Mouse (Mus musculus) MEL (cell line): ENCODE measurements around the gene Cd38. TPM values are rescaled to one million over a fixed set of nuclear protein-coding genes. Genes with fewer than 3 reads are reported as not detected.

Experiments used
- DNase-seq: peaks from one replicate; pipeline ENCODE4 v3.0.0; 2011; ENCODE audit warnings: low read depth, low spot score
- H3K27ac ChIP-seq: 2 replicates; pipeline ENCODE4 v1.5.1; 2012; ENCODE audit warnings: low read depth, mild to moderate bottlenecking, control low read depth, low read length, moderate library complexity; ENCODE audit not compliant: control insufficient read depth
- H3K27me3 ChIP-seq, 2 experiments: fragments of 150-350 bp in 1 of 2; sonication (generic) in 1 of 2; 2 replicates each; pipeline ENCODE4 v1.6.1; 2012; ENCODE audit warnings: low read length in 2 of 2, mild to moderate bottlenecking in 2 of 2, improper control_type of control experiment in 1 of 2, moderate library complexity in 1 of 2; ENCODE audit not compliant: insufficient read depth in 2 of 2, control insufficient read depth in 1 of 2
- H3K36me3 ChIP-seq, 2 experiments: 2 replicates each; pipeline ENCODE4 v1.6.1; 2012 to 2014; ENCODE audit warnings: low read length in 2 of 2, improper control_type of control experiment in 1 of 2, inconsistent platforms in 1 of 2, mild to moderate bottlenecking in 1 of 2; ENCODE audit not compliant: insufficient read depth in 2 of 2, control insufficient read depth in 1 of 2
- H3K4me1 ChIP-seq, 2 experiments: fragments of 150-350 bp in 1 of 2; sonication (generic) in 1 of 2; 2 replicates each; pipeline ENCODE4 v1.6.1; 2012; ENCODE audit warnings: low read length in 2 of 2, improper control_type of control experiment in 1 of 2, mild to moderate bottlenecking in 1 of 2; ENCODE audit not compliant: insufficient read depth in 2 of 2, control insufficient read depth in 1 of 2
- H3K4me3 ChIP-seq, 2 experiments: fragments of 150-350 bp in 1 of 2; sonication (generic) in 1 of 2; 2 replicates each; pipeline ENCODE4 v1.5.1; 2012; ENCODE audit warnings: low read depth in 2 of 2, low read length in 2 of 2, mild to moderate bottlenecking in 2 of 2, moderate library complexity in 2 of 2, control low read depth in 1 of 2, improper control_type of control experiment in 1 of 2; ENCODE audit not compliant: control insufficient read depth in 1 of 2, insufficient read depth in 1 of 2
- H3K79me2 ChIP-seq: 2 replicates; pipeline ENCODE4 v1.6.1; 2012; ENCODE audit warnings: mild to moderate bottlenecking, low read length, moderate library complexity; ENCODE audit not compliant: control insufficient read depth, poor library complexity, insufficient read depth
- H3K9ac ChIP-seq: 2 replicates; pipeline ENCODE4 v1.6.1; 2012; ENCODE audit warnings: low read depth, mild to moderate bottlenecking, control low read depth, low read length, moderate library complexity; ENCODE audit not compliant: control insufficient read depth, poor library complexity, severe bottlenecking
- H3K9me3 ChIP-seq: fragments of 150-350 bp; sonication (generic); replicated peaks from 2 replicates; pipeline ENCODE4 v1.6.1; 2012; ENCODE audit warnings: mild to moderate bottlenecking, low read length, improper control_type of control experiment, moderate library complexity; ENCODE audit not compliant: insufficient read depth
- CTCF ChIP-seq, 3 experiments: IDR thresholded peaks in 2 of 3; conservative IDR thresholded peaks in 1 of 3; 2 replicates each; pipeline ENCODE4 v1.5.1; 2011 to 2012; ENCODE audit warnings: low read length in 3 of 3, low read depth in 2 of 3, mild to moderate bottlenecking in 2 of 3, improper control_type of control experiment in 1 of 3, inconsistent platforms in 1 of 3, mixed read lengths in 1 of 3, moderate library complexity in 1 of 3; ENCODE audit not compliant: control insufficient read depth in 1 of 3, insufficient read depth in 1 of 3, poor library complexity in 1 of 3, severe bottlenecking in 1 of 3
- E2F4 ChIP-seq: IDR thresholded peaks from 2 replicates; pipeline ENCODE4 v1.6.1; 2011; ENCODE audit warnings: low read depth, low read length, improper control_type of control experiment, borderline replicate concordance
- KAT2A ChIP-seq: conservative IDR thresholded peaks from 2 replicates; pipeline ENCODE4 v1.6.1; 2012; ENCODE audit warnings: low read depth, low read length, improper control_type of control experiment, inconsistent platforms
- MAX ChIP-seq: IDR thresholded peaks from 2 replicates; pipeline ENCODE4 v1.6.1; 2011; ENCODE audit warnings: low read length, improper control_type of control experiment
- MEF2A ChIP-seq: IDR thresholded peaks from 2 replicates; pipeline ENCODE4 v1.6.1; 2014; ENCODE audit warnings: low read depth, mild to moderate bottlenecking, inconsistent platforms, low read length, improper control_type of control experiment; ENCODE audit not compliant: poor library complexity, insufficient replicate concordance, severe bottlenecking; ENCODE audit errors: extremely low read depth
- MYC ChIP-seq: IDR thresholded peaks from 2 replicates; pipeline ENCODE4 v1.6.1; 2011; ENCODE audit warnings: low read depth, mild to moderate bottlenecking, low read length, improper control_type of control experiment, moderate library complexity
- NELFE ChIP-seq: IDR thresholded peaks from 2 replicates; pipeline ENCODE4 v1.6.1; 2011; ENCODE audit warnings: low read depth, low read length, improper control_type of control experiment
- POLR2A ChIP-seq, 2 experiments: IDR thresholded peaks; 2 replicates each; pipeline ENCODE4 v1.6.1; 2011 to 2012; ENCODE audit warnings: low read length in 2 of 2, mild to moderate bottlenecking in 2 of 2, control low read depth in 1 of 2, improper control_type of control experiment in 1 of 2, low read depth in 1 of 2, moderate library complexity in 1 of 2; ENCODE audit not compliant: control insufficient read depth in 1 of 2, insufficient read depth in 1 of 2, poor library complexity in 1 of 2
- POLR2AphosphoS5 ChIP-seq: IDR thresholded peaks from 2 replicates; pipeline ENCODE4 v1.6.1; 2012; ENCODE audit warnings: low read depth, borderline replicate concordance, mild to moderate bottlenecking, inconsistent platforms, low read length, moderate library complexity, mixed read lengths
- SIN3A ChIP-seq: IDR thresholded peaks from 2 replicates; pipeline ENCODE4 v1.6.1; 2012; ENCODE audit warnings: low read length, improper control_type of control experiment, inconsistent platforms
- SMC3 ChIP-seq: IDR thresholded peaks from 2 replicates; pipeline ENCODE4 v1.6.1; 2011; ENCODE audit warnings: low read depth, low read length, improper control_type of control experiment
- TBP ChIP-seq: IDR thresholded peaks from 2 replicates; pipeline ENCODE4 v1.8.0; 2011; ENCODE audit warnings: low read depth, low read length, improper control_type of control experiment
- USF2 ChIP-seq, 2 experiments: IDR thresholded peaks; 2 replicates each; pipeline ENCODE4 v1.6.1; 2011 to 2012; ENCODE audit warnings: improper control_type of control experiment in 2 of 2, low read length in 2 of 2, borderline replicate concordance in 1 of 2, inconsistent platforms in 1 of 2, low read depth in 1 of 2, mild to moderate bottlenecking in 1 of 2; ENCODE audit not compliant: insufficient read depth in 1 of 2
- ZC3H11A ChIP-seq: IDR thresholded peaks from 2 replicates; pipeline ENCODE4 v1.6.1; 2012; ENCODE audit warnings: low read depth, mild to moderate bottlenecking, inconsistent platforms, low read length, improper control_type of control experiment
- ZKSCAN1 ChIP-seq: IDR thresholded peaks from 2 replicates; pipeline ENCODE4 v1.6.1; 2012; ENCODE audit warnings: low read depth, mild to moderate bottlenecking, inconsistent platforms, low read length, improper control_type of control experiment, moderate library complexity
- ZNF384 ChIP-seq: IDR thresholded peaks from 2 replicates; pipeline ENCODE4 v1.6.1; 2012; ENCODE audit warnings: low read depth, mild to moderate bottlenecking, inconsistent platforms, low read length, improper control_type of control experiment
- polyA plus RNA-seq, 2 experiments: library from polyadenylated mRNA; stranded (reverse) in 1 of 2; unstranded in 1 of 2; fragments of >175 nt in 1 of 2; fragments of >200 nt in 1 of 2; gene quantifications; 2 replicates each; pipeline versions ENCODE4 v1.2.1 to v1.2.4; 2012; ENCODE audit warnings: low replicate concordance in 2 of 2, low read depth in 1 of 2; ENCODE audit not compliant: insufficient read length in 2 of 2, insufficient read depth in 1 of 2, missing spikeins in 1 of 2
- total RNA-seq: library from RNA; depleted of rRNA; stranded (reverse); fragments of 300-350 nt; gene quantifications from 2 replicates; pipeline ENCODE4 v1.2.3, GENCODE M21; 2012

Gene Cd38
- total and polyA plus RNA-seq, 3 experiments: not detected

- Histone ChIP-seq H3K9ac (no peak overlapping the region), H3K36me3 (peaks cover 0 to 9% of the 10 kb centered on the region in 2 experiments; a peak in 2 of 4 replicates), H3K79me2 (no peaks in the 10 kb centered on the region), H3K27me3 (no peaks in the 10 kb centered on the region), H3K27ac (no peak overlapping the region), H3K9me3 (no peaks in the 10 kb centered on the region), H3K4me3 (no peak overlapping the region), H3K4me1 (peaks cover 3 to 7% of the 10 kb centered on the region in 2 experiments)
- DNase-seq: no peak
- no peak for TF ChIP-seq NELFE
- no peak for TF ChIP-seq POLR2AphosphoS5
- TF ChIP-seq MEF2A: no peak
- no peak for TF ChIP-seq ZC3H11A
- TF ChIP-seq ZNF384: no peak
These were observed 15.1 kb upstream of the Cd38 start for GRCm38 (mm10) chr5:43853096-43853867.

DNA sequence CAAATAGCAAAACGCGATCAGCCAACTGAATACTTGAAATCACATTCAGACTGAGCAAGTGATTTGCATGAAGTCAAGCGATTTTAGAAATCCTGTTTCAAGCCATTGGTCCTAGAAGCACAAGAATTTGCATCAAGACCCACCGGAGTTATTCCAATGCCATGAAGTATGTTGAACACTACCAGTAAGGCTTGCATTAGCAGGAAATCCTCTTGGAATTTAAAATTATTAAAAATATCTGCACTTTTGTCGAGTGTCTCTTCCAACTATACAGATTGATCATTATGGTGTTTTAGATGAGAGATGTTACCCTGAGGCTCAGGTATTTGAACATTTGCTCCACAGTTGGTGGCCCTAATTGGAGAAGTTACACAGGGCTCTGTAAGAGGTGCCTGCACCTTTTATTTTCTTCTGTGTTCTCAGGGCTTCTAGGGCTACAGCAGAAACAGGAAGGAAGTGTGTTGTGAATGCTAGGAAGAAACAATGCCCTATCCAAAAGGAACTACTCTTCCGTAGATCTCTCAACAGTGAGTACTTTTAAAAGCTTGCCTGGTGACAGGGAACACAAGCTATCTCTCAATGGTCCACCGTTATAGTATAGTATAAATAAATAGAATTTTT lies 14.4 kb upstream of the Cd38 start:
- Histone ChIP-seq H3K27ac (no peak overlapping the region), H3K9ac (no peak overlapping the region), H3K79me2 (no peaks in the 10 kb centered on the region), H3K27me3 (no peaks in the 10 kb centered on the region), H3K4me1 (peaks cover 3 to 7% of the 10 kb centered on the region in 2 experiments), H3K4me3 (no peak overlapping the region), H3K9me3 (no peaks in the 10 kb centered on the region), H3K36me3 (peaks cover 0 to 9% of the 10 kb centered on the region in 2 experiments; a peak in 2 of 4 replicates)
- no peak for TF ChIP-seq MEF2A
- no peak for TF ChIP-seq USF2 (IDR thresholded peaks at IDR 0.05; ENCODE audit: borderline replicate concordance in 1 of 2, insufficient read depth in 1 of 2, low read depth in 1 of 2, low read length in 2 of 2)
- no peak for TF ChIP-seq SIN3A
- no peak for TF ChIP-seq SMC3
- TF ChIP-seq TBP: no peak
- no peak for TF ChIP-seq CTCF (IDR thresholded peaks at IDR 0.05 in 2 of 3, conservative IDR thresholded peaks at IDR 0.05 in 1 of 3; ENCODE audit: control insufficient read depth in 1 of 3, insufficient read depth in 1 of 3, low read depth in 2 of 3, low read length in 3 of 3, poor library complexity in 1 of 3, severe bottlenecking in 1 of 3)
- TF ChIP-seq ZKSCAN1: no peak
- TF ChIP-seq KAT2A: no peak
- TF ChIP-seq E2F4: no peak
- TF ChIP-seq NELFE: no peak
- no peak for TF ChIP-seq POLR2A (IDR thresholded peaks at IDR 0.05; ENCODE audit: control insufficient read depth in 1 of 2, insufficient read depth in 1 of 2, low read depth in 1 of 2, low read length in 2 of 2, poor library complexity in 1 of 2)
- no peak for TF ChIP-seq MAX
- TF ChIP-seq MYC: no peak
- DNase-seq: no peak
